In genomic region chr3:103058207-103059157, GRCm38 (mm10) we compare ENCODE assay signal across 8 mouse cellular contexts. TPM values are rescaled to one million over a fixed set of nuclear protein-coding genes. Genes with fewer than 3 reads are reported as not detected.
DNase-seq lines count a peak whose midpoint lies in the region; ATAC-seq and TF ChIP-seq lines count a peak whose summit lies in the region.

Gene Nras, plus strand, starts transcription at chr3:103058285.

- ATAC-seq in Patski, result peak; percentile 77
- ATAC-seq in hindbrain, embryonic 14.5 days (ENCODE audit: low FRiP score), result peak; percentile 99

- H3K27me3 ChIP-seq in Patski, result no peaks in the 10 kb centered on the region
- H3K27me3 ChIP-seq in hindbrain, embryonic 14.5 days (ENCODE audit: control insufficient read depth, insufficient read depth, low read length), result no peaks in the 10 kb centered on the region

- H3K27ac ChIP-seq in hindbrain, embryonic 14.5 days, result peak within 1 kb of the TSS; percentile 89

- peaks cover 9% of the 10 kb centered on the region for H3K4me1 ChIP-seq in hindbrain, embryonic 14.5 days (replicated peaks; ENCODE audit: control insufficient read depth, insufficient read depth, low read length)

- in situ Hi-C loops in Patski (cut with MboI; ENCODE audit: low pct_unique_long_range_greater_than_20kb), result no loop called here

- CTCF ChIA-PET in Patski (lab: Charles Lee), result interaction anchor here (2.7 kb wide), 1 partner anchor 11 kb away, joined by 10 read pairs; no protein-coding TSS in a partner anchor

- POLR2A ChIA-PET in Patski (lab: Charles Lee), result interaction anchor here (1.1 to 1.2 kb wide), 2 partner anchors 19 to 30 kb away, joined by 3 to 4 read pairs; no protein-coding TSS in a partner anchor

- peak; percentile 53 for DNase-seq in Patski (ENCODE audit: low read depth, low spot score)
- DNase-seq in cerebellum, postnatal 14 days, result peak; percentile 96
- peak; percentile 85 for DNase-seq in frontal cortex, postnatal 25 days (ENCODE audit: low spot score in 2 of 2)
- DNase-seq in hindbrain, embryonic 14.5 days (ENCODE audit: low spot score), result peak; percentile 96
- peak; percentile 92 to 94 for DNase-seq in layer of hippocampus, postnatal 36 days
- DNase-seq in lung, postnatal 36 days, result peak; percentile 97
- DNase-seq in retina, postnatal 1 day, result peak; percentile 95
- DNase-seq in urinary bladder, adult 18-20 months (ENCODE audit: low spot score in 2 of 2), result peak; percentile 90 to 95

- WGBS in hindbrain, embryonic 14.5 days, result 4% methylated on average over 46 of the region's 46 CpGs

- peak within 1 kb of the TSS; percentile 53 for H3K4me3 ChIP-seq in hindbrain, embryonic 14.5 days (replicated peaks; ENCODE audit: low read length)

- TF ChIP-seq CTCF in Patski (IDR thresholded peaks at IDR 0.05), result no peak

- H3K36me3 ChIP-seq in hindbrain, embryonic 14.5 days (replicated peaks; ENCODE audit: control insufficient read depth, insufficient read depth), result peaks cover 80% of the 10 kb centered on the region

- peak within 1 kb of the TSS; percentile 77 for H3K9ac ChIP-seq in hindbrain, embryonic 14.5 days

- no peaks in the 10 kb centered on the region for H3K9me3 ChIP-seq in hindbrain, embryonic 14.5 days (ENCODE audit: control insufficient read depth, low read length)

- H3K4me2 ChIP-seq in hindbrain, embryonic 14.5 days (replicated peaks), result peak within 1 kb of the TSS; percentile 67

RNA-seq across cellular contexts. Expression of gene Nras, which starts in this region (rescaled TPM):
- 93.3 TPM for polyA plus RNA-seq in Patski (2021)
- 87.5 and 93.1 TPM in 2 replicates for polyA plus RNA-seq in hindbrain, embryonic 14.5 days (2014; fragmentation: Nextera tagmentation; extraction: Ambion mirVana)
- total RNA-seq in layer of hippocampus, postnatal 36 days (2021), result 10 to 100 TPM; 71.1 to 75.5 TPM

Comparison
In these comparisons a context has a peak if more than half of its experiments do, and no peak if none do; other contexts are left out.
1. Peak in every context shown above with its lines: DNase-seq, ATAC-seq, H3K4me3 ChIP-seq and H3K27ac ChIP-seq.